Mouse (Mus musculus) hindbrain, embryonic 13.5 days (tissue): ENCODE results near the gene Gab2. TPM values are rescaled to one million over a fixed set of nuclear protein-coding genes. Genes with fewer than 3 reads are reported as not detected.

Experiments used
- ATAC-seq: fragments of 200-750 bp; cut with Nextera tagmentation; 2 replicates; pipeline ENCODE4 v1.8.0; 2017; ENCODE audit warnings: moderate TSS enrichment; ENCODE audit not compliant: low FRiP score
- H3K27ac ChIP-seq: fragments of 300-500 bp; sonication (generic); 2 replicates; pipeline ENCODE4 v1.5.1; 2015; ENCODE audit warnings: inconsistent platforms, mild to moderate bottlenecking, moderate library complexity
- H3K27me3 ChIP-seq: fragments of 300-500 bp; sonication (generic); 2 replicates; pipeline ENCODE4 v1.6.1; 2015; ENCODE audit warnings: mild to moderate bottlenecking, inconsistent platforms
- H3K36me3 ChIP-seq: fragments of 300-500 bp; sonication (generic); 2 replicates; pipeline ENCODE4 v1.6.1; 2015; ENCODE audit warnings: mild to moderate bottlenecking, inconsistent platforms
- H3K4me1 ChIP-seq: fragments of 300-500 bp; sonication (generic); replicated peaks from 2 replicates; pipeline ENCODE4 v1.6.1; 2015; ENCODE audit warnings: inconsistent platforms
- H3K4me2 ChIP-seq: fragments of 300-500 bp; sonication (generic); 2 replicates; pipeline ENCODE4 v1.6.1; 2015; ENCODE audit warnings: inconsistent platforms, mild to moderate bottlenecking, moderate library complexity
- H3K4me3 ChIP-seq: fragments of 300-500 bp; sonication (generic); 2 replicates; pipeline ENCODE4 v1.5.1; 2015; ENCODE audit warnings: mild to moderate bottlenecking, inconsistent platforms
- H3K9ac ChIP-seq: fragments of 300-500 bp; sonication (generic); 2 replicates; pipeline ENCODE4 v1.6.1; 2015; ENCODE audit warnings: mild to moderate bottlenecking, inconsistent platforms
- H3K9me3 ChIP-seq: fragments of 300-500 bp; sonication (generic); 2 replicates; pipeline ENCODE4 v1.6.1; 2016; ENCODE audit warnings: inconsistent platforms
- WGBS: fragments of 180-500 bp; shearing (Covaris S2); methylation state at CpG from one replicate; pipeline ENCODE4 v1.1.7; 2015; 5-methylcytosine and 5-hydroxymethylcytosine counted together
- polyA plus RNA-seq: library from polyadenylated mRNA; unstranded; fragments of >200 nt; fragmentation: Nextera tagmentation; extraction: Ambion mirVana; gene quantifications from 2 replicates; pipeline ENCODE4 v1.2.1, GENCODE M21; 2015

Gene Gab2
- polyA plus RNA-seq, 1 experiment from 2014 or later: 15.9 TPM

DNA sequence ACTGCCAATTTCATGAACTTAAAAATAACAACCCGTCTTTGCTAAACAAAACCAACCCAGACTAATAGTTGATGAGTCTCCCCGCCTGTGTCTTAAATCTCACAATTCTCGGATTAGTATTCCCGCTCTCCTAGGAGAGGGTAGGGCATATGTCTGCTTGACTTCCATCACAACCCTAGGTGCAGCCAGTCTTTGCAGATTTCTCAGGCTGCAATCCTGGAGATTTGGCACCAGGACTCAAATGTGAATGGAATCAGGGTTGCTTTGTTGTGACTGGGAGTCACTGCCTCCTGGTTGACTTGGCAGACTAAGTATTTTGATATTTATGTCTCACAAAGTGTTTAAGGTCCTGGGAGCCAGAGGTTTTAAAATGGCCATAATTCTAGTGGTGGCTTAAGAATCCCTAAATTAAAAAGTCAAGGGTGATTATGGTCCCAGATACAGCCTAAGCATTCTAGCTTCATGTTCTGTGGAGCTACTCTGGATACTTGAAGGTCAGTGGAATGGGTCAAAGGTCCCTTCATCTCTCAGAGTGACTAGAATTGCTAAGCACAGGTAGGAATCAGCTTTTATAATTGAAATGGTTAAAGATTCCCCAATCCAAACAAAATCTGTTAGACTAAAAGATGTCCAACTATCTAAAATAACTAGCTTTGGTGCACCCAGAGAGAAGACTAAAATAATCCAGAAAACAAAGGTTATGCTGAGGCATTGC, 1.6 kb upstream of the Gab2 start:
- Histone ChIP-seq H3K36me3 (no peaks in the 10 kb centered on the region), H3K9me3 (no peaks in the 10 kb centered on the region), H3K27me3 (no peaks in the 10 kb centered on the region), H3K4me1 (peaks cover 15% of the 10 kb centered on the region), H3K27ac (no peak overlapping the region), H3K4me2 (no peak overlapping the region), H3K9ac (no peak overlapping the region), H3K4me3 (no peak overlapping the region)
- no peak for ATAC-seq
- 72% methylated on average over 4 of the region's 4 CpGs for WGBS

GRCm38 (mm10) chr7:97080621-97081241, 655 bp upstream of the Gab2 start:
- Histone ChIP-seq H3K27me3 (no peaks in the 10 kb centered on the region), H3K4me2 (peak overlapping the region; percentile 72), H3K4me1 (peaks cover 15% of the 10 kb centered on the region), H3K36me3 (no peaks in the 10 kb centered on the region), H3K9me3 (no peaks in the 10 kb centered on the region), H3K4me3 (peak overlapping the region; percentile 94), H3K27ac (peak overlapping the region; percentile 91), H3K9ac (peak overlapping the region; percentile 95)
- ATAC-seq: peak; percentile 5
- WGBS: 38% methylated on average over 4 of the region's 4 CpGs

- WGBS: under 1% methylated on average over 24 of the region's 38 CpGs
- H3K9ac ChIP-seq: peak overlapping the region; percentile 95
- peak overlapping the region; percentile 72 for H3K4me2 ChIP-seq
- H3K4me1 ChIP-seq: peaks cover 15% of the 10 kb centered on the region
- no peak for ATAC-seq
- H3K9me3 ChIP-seq: no peaks in the 10 kb centered on the region
- H3K27me3 ChIP-seq: no peaks in the 10 kb centered on the region
- no peaks in the 10 kb centered on the region for H3K36me3 ChIP-seq
- peak overlapping the region; percentile 91 for H3K27ac ChIP-seq
- H3K4me3 ChIP-seq: peak overlapping the region; percentile 94
Measured at GRCm38 (mm10) chr7:97081959-97082218, 503 bp downstream of the Gab2 start.

GRCm38 (mm10) chr7:97082219-97083101, 1.1 kb downstream of the Gab2 start:
- Histone ChIP-seq H3K4me1 (peaks cover 15% of the 10 kb centered on the region), H3K27ac (peak overlapping the region; percentile 91), H3K9me3 (no peaks in the 10 kb centered on the region), H3K27me3 (no peaks in the 10 kb centered on the region), H3K4me3 (peak overlapping the region; percentile 94), H3K4me2 (peak overlapping the region; percentile 72), H3K36me3 (no peaks in the 10 kb centered on the region), H3K9ac (peak overlapping the region; percentile 95)
- 0% methylated on average over 35 of the region's 40 CpGs for WGBS
- peak; percentile 75 for ATAC-seq

DNA sequence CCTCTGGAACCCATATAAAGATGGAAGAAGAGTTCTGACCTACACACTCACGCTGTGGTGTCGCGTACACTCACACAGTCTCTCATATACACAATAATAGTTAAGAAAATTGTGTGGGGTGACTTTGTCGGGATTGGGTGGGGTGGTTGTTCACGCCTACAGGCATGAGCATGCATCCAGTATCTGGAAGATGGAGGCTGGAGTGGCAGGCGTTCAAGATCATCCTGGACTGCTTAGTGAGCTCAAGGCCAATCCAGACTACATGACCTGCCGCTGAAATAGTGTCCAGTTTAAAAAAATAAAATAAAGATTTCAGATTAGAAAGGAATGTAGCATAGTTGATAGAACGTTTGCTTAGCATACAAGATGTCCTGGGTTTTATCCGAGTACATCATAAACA, 2.2 kb downstream of the Gab2 start:
- ATAC-seq: no peak
- peak overlapping the region; percentile 94; the same call in 1 of the 2 replicates for H3K4me3 ChIP-seq
- 85% methylated on average over 9 of the region's 9 CpGs for WGBS
- peaks cover 15% of the 10 kb centered on the region for H3K4me1 ChIP-seq
- no peak overlapping the region for H3K27ac ChIP-seq
- no peaks in the 10 kb centered on the region for H3K36me3 ChIP-seq
- peak overlapping the region; percentile 72 for H3K4me2 ChIP-seq
- no peaks in the 10 kb centered on the region for H3K27me3 ChIP-seq
- H3K9me3 ChIP-seq: no peaks in the 10 kb centered on the region
- H3K9ac ChIP-seq: peak overlapping the region; percentile 95; the same call in 1 of the 2 replicates

DNA sequence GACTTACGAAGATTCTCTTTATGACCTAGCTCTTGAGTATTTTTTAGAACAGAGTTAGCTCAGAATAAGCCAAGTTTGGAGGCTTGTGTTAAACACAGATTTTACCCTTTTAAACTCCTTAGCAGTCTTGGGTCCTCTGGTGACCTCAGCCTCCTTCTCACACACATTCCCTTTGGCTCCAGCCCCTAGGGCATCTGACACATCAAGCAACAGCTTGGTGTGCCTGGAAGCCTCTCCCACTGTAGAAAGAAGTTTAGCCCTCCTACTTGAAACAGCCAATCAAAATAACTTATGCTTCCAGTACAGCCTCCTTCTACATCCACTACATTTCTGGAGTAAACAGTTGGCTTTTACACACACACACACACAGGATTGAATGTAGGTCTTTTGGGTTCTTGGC, 2.8 kb downstream of the Gab2 start:
- Histone ChIP-seq H3K4me2 (no peak overlapping the region), H3K27me3 (no peaks in the 10 kb centered on the region), H3K4me3 (no peak overlapping the region), H3K36me3 (no peaks in the 10 kb centered on the region), H3K9ac (no peak overlapping the region), H3K4me1 (peaks cover 15% of the 10 kb centered on the region), H3K9me3 (no peaks in the 10 kb centered on the region), H3K27ac (no peak overlapping the region)
- 100% methylated on average over 1 of the region's 1 CpGs for WGBS
- ATAC-seq: no peak

- H3K4me1 ChIP-seq: peaks cover 15% of the 10 kb centered on the region
- no peaks in the 10 kb centered on the region for H3K9me3 ChIP-seq
- no peak overlapping the region for H3K4me3 ChIP-seq
- no peak overlapping the region for H3K9ac ChIP-seq
- no peak for ATAC-seq
- no peak overlapping the region for H3K4me2 ChIP-seq
- 10% methylated on average over 4 of the region's 4 CpGs for WGBS
- H3K27me3 ChIP-seq: no peaks in the 10 kb centered on the region
- no peaks in the 10 kb centered on the region for H3K36me3 ChIP-seq
- H3K27ac ChIP-seq: no peak overlapping the region
Measured at GRCm38 (mm10) chr7:97085291-97085690, 3.9 kb downstream of the Gab2 start.

DNA sequence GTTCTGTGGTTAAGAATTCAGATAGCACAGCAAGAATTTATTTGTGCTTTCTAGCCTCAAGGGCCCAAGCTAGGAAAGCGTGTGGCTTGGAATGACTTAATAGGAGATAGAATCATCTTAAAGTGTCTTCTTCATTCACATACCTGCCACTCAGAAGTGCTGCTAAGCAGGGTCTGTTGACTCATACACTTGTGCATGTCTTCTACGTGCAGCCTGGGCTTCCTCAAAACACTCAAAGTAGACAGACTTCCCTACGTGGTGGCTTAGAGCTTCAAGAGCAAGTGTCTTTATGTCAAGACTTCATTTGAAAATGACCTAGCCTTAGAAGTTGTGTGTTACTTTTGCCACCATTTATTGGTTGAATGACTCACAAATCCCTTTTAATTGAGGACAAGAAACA, 12.9 kb downstream of the Gab2 start:
- Histone ChIP-seq H3K9me3 (no peaks in the 10 kb centered on the region), H3K4me3 (no peak overlapping the region), H3K9ac (no peak overlapping the region), H3K36me3 (no peaks in the 10 kb centered on the region), H3K4me2 (no peak overlapping the region), H3K27me3 (no peaks in the 10 kb centered on the region), H3K4me1 (no peaks in the 10 kb centered on the region), H3K27ac (no peak overlapping the region)
- ATAC-seq: no peak
- whole genome bisulfite sequencing: 87% methylated on average over 3 of the region's 3 CpGs

DNA sequence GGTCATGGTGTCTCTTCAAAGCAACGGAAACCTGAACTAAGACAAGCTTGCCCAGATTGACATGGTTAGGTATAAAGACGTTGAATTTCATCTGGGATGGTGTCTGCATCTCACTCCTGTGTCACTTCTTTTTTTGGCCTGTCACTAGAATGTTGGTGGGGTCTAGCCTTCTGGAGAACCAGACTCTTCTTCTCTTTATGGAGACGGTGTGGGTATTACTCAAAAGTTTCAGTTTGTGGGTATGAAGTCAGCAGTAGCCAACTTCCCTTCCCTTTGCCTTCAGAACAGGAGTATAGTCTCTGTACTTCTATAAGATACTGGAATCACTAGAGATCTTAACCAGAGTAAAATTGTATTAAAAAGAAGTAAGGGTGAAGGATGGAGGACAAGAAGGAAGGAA, 26.7 kb downstream of the Gab2 start:
- no peak for ATAC-seq
- Histone ChIP-seq H3K4me3 (no peak overlapping the region), H3K27ac (no peak overlapping the region), H3K27me3 (no peaks in the 10 kb centered on the region), H3K4me2 (no peak overlapping the region), H3K9ac (no peak overlapping the region), H3K36me3 (no peaks in the 10 kb centered on the region), H3K4me1 (no peaks in the 10 kb centered on the region), H3K9me3 (no peaks in the 10 kb centered on the region)
- 92% methylated on average over 3 of the region's 3 CpGs for WGBS

DNA sequence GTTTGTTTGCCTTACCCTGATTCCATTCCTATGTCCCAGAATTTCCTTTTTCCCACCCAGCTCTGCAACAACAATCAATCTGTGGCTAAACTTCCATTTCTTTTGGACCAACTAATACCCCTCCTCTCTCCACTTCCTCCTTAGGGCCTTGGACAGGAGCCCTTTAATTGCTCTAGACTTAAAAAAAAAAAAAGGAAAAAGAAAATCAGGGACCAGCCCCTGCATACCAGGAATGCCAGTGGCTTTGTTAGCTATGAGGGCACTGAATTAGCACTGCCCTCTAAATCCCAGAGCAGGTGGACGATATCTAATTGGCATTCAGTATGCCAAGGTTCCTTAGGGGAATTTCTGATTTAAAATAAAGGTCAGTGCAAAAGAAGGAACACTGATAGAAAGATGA, 47.6 kb downstream of the Gab2 start:
- Histone ChIP-seq H3K36me3 (peaks cover 6% of the 10 kb centered on the region; the same call in 1 of the 2 replicates), H3K27me3 (no peaks in the 10 kb centered on the region), H3K27ac (no peak overlapping the region), H3K9ac (no peak overlapping the region), H3K4me2 (no peak overlapping the region), H3K9me3 (0 out of 2 replicates have a peak, but pooled peaks cover 4% of the 10 kb centered on the region), H3K4me3 (no peak overlapping the region), H3K4me1 (no peaks in the 10 kb centered on the region)
- 39% methylated on average over 1 of the region's 1 CpGs for WGBS
- ATAC-seq: no peak

DNA sequence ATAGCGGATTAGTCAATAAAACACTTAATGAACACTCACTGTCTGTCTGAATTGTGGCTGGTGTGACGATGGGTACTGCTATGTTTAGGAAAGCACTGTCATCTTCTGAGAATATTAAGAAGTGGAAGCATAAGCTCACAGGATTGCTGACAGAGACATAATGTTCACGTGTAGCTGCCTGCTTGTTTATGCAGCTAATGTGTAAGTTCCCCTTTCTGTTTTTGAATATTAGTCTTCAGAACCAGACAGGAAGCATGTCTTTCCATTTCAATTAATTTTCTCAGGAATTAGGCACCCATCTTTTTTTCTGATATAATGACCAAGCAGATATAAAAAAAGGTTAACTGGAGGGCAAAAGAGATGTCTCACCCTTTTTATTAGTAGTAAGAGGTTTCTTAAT, 55.1 kb downstream of the Gab2 start:
- H3K9me3 ChIP-seq: peaks cover 4% of the 10 kb centered on the region
- WGBS: 72% methylated on average over 3 of the region's 3 CpGs

GRCm38 (mm10) chr7:97151082-97151813, 69.9 kb downstream of the Gab2 start:
- Histone ChIP-seq H3K4me1 (peaks cover 16% of the 10 kb centered on the region), H3K9me3 (no peaks in the 10 kb centered on the region), H3K36me3 (no peaks in the 10 kb centered on the region), H3K27ac (peak overlapping the region; percentile 60; the same call in 1 of the 2 replicates), H3K9ac (no peak overlapping the region), H3K27me3 (no peaks in the 10 kb centered on the region), H3K4me2 (no peak overlapping the region), H3K4me3 (no peak overlapping the region)
- 63% methylated on average over 2 of the region's 2 CpGs for WGBS
- peak; percentile 91 for ATAC-seq

More for the DNA sequence above, 55.1 kb downstream of the Gab2 start:
- no peak overlapping the region for H3K4me2 ChIP-seq
- no peaks in the 10 kb centered on the region for H3K36me3 ChIP-seq
- H3K4me1 ChIP-seq: no peaks in the 10 kb centered on the region
- no peak for ATAC-seq
- H3K27me3 ChIP-seq: no peaks in the 10 kb centered on the region
- no peak overlapping the region for H3K9ac ChIP-seq
- no peak overlapping the region for H3K27ac ChIP-seq
- H3K4me3 ChIP-seq: no peak overlapping the region
